Mouse (Mus musculus) bone marrow, adult 2 months (tissue): ENCODE data around the gene Atf6. TPM values are rescaled to one million over a fixed set of nuclear protein-coding genes. Genes with fewer than 3 reads are reported as not detected.

Experiments used
- H3K27ac ChIP-seq: fragments of 200-500 bp; 2 replicates; pipeline ENCODE4 v1.5.1; 2012; ENCODE audit warnings: low read depth, mild to moderate bottlenecking, control low read depth, inconsistent platforms, low read length; ENCODE audit not compliant: control insufficient read depth, poor library complexity, insufficient read depth
- H3K4me1 ChIP-seq: fragments of 200-500 bp; 2 replicates; pipeline ENCODE4 v1.6.1; 2011; ENCODE audit warnings: low read length; ENCODE audit not compliant: control insufficient read depth, insufficient read depth
- H3K4me3 ChIP-seq: fragments of 200-500 bp; replicated peaks from 2 replicates; pipeline ENCODE3; 2011; ENCODE audit warnings: mild to moderate bottlenecking, low read depth, low read length, control low read depth; ENCODE audit not compliant: control insufficient read depth
- CTCF ChIP-seq: fragments of 200-500 bp; IDR thresholded peaks from 2 replicates; pipeline ENCODE4 v1.5.1; 2011; ENCODE audit warnings: low read length, control low read depth; ENCODE audit not compliant: control insufficient read depth, insufficient read depth
- POLR2A ChIP-seq: fragments of 200-500 bp; IDR thresholded peaks from 2 replicates; pipeline ENCODE4 v1.6.1; 2011; ENCODE audit warnings: low read depth, mild to moderate bottlenecking, control low read depth, low read length, borderline replicate concordance; ENCODE audit not compliant: control insufficient read depth
- WGBS: fragments of 180-500 bp; shearing (Covaris S2); methylation state at CpG from one replicate; pipeline ENCODE4 v1.1.7; 2018; 5-methylcytosine and 5-hydroxymethylcytosine counted together
- polyA plus RNA-seq: library from polyadenylated mRNA; stranded (reverse); fragments of >200 nt; gene quantifications from 2 replicates; pipeline ENCODE4 v1.2.4, GENCODE M21; 2011; ENCODE audit warnings: low replicate concordance; ENCODE audit not compliant: missing spikeins, insufficient read depth, insufficient read length

The Atf6 gene
- polyA plus RNA-seq, 1 experiment: 7.7 TPM

DNA sequence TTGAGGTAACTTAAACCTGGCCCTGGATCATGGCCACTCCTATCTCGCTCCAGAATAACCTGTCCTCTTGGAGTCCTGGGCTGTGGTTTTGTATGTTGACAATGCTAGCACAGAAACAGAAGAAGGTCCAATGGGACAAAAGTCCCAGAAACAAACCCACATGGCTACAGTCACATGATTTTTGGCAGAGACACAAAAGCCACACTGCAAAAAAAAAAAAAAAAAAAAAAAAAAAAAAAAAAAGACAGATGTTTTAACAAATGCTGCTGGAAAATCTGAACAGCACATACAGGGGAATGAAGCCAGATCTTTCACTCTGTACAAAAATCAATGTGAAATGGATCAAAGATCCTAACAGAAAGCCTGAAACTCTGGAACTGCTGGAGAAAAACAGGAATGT lies 105.9 kb downstream of the Atf6 start:
- Histone ChIP-seq H3K4me3 (no peak overlapping the region), H3K4me1 (no peaks in the 10 kb centered on the region), H3K27ac (no peak overlapping the region)
- WGBS: 85% methylated on average over 1 of the region's 1 CpGs
- TF ChIP-seq CTCF: no peak

DNA sequence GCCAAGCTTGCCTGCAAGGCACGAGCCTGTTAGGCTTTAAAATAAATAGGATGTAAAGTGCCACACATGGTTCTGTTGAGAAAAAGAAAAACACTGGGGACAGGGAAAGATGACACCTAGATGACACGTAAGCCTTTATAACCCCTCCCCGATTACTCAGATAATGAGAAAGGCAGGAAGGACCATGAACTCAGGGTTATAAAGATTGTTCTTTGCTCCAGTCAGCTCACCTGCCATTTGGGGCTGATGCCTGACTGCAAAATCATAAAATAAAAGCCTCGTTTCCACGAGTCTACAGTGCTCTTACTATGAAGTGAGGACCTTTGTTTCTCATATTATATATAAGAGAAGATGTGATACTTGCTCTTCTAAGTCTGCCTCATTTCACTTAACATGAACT lies 114.0 kb downstream of the Atf6 start:
- Histone ChIP-seq H3K27ac (no peak overlapping the region), H3K4me1 (no peaks in the 10 kb centered on the region), H3K4me3 (no peak overlapping the region)
- no peak for TF ChIP-seq POLR2A
- no peak for TF ChIP-seq CTCF
- WGBS: 87% methylated on average over 5 of the region's 5 CpGs

DNA sequence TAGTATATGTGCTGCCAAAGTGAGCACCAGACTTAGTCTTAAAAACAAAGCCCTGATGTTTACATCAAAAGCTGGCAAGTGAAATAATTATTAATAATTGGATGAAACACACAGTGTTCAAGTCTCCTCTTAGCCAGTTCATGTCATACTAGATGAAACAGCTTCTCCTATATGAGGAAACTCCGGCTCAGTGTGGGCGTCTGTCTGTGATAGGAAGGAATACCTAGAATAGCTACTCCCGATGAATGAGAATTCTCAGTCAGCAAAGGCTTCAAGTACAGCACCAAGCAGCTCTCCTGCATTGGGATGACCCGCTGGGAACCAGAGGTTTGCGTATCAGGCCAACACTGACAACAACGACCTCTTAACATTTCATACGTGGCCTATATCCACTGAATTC lies 115.8 kb downstream of the Atf6 start:
- 89% methylated on average over 7 of the region's 7 CpGs for WGBS
- Histone ChIP-seq H3K4me1 (no peaks in the 10 kb centered on the region), H3K27ac (no peak overlapping the region), H3K4me3 (no peak overlapping the region)
- TF ChIP-seq POLR2A (no peak), CTCF (no peak)

DNA sequence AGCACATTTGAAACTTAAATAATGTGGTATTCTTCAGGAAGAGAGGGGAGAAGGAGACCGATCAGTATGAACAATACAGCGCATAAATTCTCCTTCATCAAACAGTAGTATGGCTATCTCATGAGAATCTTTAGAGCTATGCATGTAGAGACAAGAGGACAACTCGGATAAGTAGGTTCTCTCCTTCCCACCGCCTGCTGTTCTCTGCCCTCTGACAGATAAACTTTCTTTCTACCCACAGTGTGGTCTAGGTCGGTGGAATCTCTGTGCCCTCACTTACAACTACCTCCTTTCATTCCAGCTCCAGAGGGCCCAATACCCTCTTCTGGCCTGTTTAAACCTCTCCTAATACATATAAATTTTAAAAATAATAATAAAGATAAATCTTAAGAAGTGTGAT lies 121.0 kb downstream of the Atf6 start:
- TF ChIP-seq POLR2A: no peak
- no peak for TF ChIP-seq CTCF
- no peaks in the 10 kb centered on the region for H3K4me1 ChIP-seq
- no peak overlapping the region for H3K27ac ChIP-seq
- no peak overlapping the region for H3K4me3 ChIP-seq
- 70% methylated on average over 5 of the region's 5 CpGs for WGBS

DNA sequence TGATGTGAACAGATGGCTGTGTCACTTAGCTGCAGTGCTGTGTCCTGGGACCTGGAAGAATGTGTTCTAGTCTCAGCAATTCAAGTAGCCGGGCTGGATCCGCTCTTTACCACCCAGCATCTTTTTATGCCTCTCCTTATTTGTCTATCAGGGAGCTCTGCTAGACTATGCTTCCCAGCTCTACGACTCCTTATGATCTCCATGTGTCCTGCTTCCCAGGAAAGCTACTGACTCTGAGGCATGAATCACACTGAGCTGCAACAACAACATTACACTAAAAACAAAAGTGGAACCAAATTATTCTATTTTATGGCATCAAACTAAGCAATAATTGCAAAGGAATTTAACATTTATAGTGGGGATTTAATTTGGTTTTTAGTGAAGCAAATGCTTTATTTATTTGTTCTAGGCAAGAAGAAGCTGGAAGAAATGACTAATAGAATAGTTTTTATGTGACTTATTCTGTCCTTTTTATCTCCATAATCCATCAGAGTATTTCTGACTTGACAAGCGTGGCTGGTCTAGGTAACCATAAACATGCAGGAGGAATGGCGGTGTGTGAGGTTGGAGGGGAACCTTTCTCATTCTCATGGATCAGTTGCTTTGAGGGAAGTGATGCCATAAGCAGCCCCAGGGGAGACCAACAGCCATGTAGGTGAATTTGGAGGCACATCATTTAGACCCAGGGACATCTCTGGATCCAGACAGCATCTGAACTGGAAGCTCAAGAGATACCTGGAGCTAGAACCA lies 125.9 kb downstream of the Atf6 start:
- 87% methylated on average over 5 of the region's 5 CpGs for WGBS
- Histone ChIP-seq H3K27ac (no peak overlapping the region), H3K4me1 (no peaks in the 10 kb centered on the region), H3K4me3 (no peak overlapping the region)
- TF ChIP-seq CTCF: no peak

DNA sequence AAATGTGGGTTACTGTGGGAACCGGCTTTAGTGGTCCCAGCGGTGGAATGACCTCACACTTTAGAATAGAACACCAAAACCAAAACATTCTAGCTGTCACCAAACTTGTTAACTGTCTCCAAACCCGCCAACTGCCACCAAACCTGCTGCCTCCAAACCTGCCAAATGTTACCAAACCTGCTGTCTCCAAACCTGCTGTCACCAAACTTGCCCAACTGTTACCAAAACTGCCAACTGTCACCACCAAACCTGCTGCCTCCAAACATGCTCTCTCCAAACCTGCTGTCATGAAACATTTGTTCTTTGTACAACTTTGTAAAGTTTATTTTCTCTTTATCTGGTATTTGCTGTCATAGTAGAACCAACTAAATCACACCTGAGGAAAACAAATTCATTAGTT lies 132.7 kb downstream of the Atf6 start:
- Histone ChIP-seq H3K4me1 (no peaks in the 10 kb centered on the region), H3K4me3 (no peak overlapping the region), H3K27ac (no peak overlapping the region)
- WGBS: 83% methylated on average over 3 of the region's 3 CpGs
- no peak for TF ChIP-seq POLR2A
- no peak for TF ChIP-seq CTCF

DNA sequence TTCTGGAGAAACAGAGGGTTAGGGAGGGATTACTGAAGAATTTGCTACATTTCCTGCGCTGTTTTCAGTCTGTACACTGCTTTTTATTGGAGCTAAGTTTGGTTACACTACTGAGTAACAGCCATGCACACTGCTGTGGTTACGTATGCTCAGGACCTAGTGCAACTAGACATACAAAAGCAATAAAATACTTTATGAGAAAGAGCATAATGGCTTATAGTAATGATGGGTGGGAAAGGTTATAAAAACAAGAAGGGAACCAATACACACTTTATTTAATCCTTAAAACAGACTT lies 135.0 kb downstream of the Atf6 start:
- WGBS: 92% methylated on average over 2 of the region's 2 CpGs
- Histone ChIP-seq H3K4me1 (no peaks in the 10 kb centered on the region; the same call in 1 of the 2 replicates), H3K27ac (no peak overlapping the region), H3K4me3 (no peak overlapping the region)
- TF ChIP-seq POLR2A: no peak
- TF ChIP-seq CTCF: no peak

DNA sequence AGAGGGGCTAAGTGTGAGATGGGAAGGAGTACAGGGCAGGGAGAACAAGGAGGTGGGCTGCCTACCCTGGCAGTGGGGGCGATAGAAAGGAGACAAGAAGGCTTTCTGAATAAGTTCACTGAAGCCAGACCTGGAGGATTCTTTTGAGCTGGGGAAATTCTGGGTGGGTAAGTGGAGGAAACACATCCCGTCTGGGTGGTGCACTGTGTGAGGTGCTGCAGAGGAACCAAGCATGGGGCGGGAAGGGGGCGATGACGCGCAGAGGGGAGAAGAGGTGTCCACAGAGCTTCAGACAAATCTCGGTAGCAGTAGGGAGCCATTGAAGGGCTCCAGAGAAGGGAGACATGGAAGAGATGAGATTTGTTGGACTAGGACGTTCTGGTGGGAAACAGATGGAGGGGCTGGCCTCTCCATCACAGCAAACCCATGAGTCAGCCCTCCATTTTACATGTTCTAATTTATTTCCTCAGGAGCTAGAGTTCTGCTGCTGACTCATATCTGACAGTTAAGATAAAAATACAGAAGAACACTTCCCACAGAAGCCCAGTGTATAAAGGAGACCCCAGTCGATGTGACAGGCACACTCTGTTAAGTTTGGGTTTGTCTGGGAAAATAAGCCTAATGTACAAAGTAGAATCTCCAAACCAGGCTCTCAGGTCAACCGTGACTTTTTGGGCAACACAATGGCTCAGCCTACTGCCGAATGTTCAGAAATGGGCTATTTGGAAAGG lies 135.5 kb downstream of the Atf6 start:
- TF ChIP-seq POLR2A (no peak), CTCF (no peak)
- WGBS: 72% methylated on average over 11 of the region's 11 CpGs
- no peak overlapping the region for H3K27ac ChIP-seq
- no peak overlapping the region for H3K4me3 ChIP-seq
- H3K4me1 ChIP-seq: no peaks in the 10 kb centered on the region; the same call in 1 of the 2 replicates
